Mouse (Mus musculus): ENCODE results near the gene Capzb.

The Capzb gene

DNA sequence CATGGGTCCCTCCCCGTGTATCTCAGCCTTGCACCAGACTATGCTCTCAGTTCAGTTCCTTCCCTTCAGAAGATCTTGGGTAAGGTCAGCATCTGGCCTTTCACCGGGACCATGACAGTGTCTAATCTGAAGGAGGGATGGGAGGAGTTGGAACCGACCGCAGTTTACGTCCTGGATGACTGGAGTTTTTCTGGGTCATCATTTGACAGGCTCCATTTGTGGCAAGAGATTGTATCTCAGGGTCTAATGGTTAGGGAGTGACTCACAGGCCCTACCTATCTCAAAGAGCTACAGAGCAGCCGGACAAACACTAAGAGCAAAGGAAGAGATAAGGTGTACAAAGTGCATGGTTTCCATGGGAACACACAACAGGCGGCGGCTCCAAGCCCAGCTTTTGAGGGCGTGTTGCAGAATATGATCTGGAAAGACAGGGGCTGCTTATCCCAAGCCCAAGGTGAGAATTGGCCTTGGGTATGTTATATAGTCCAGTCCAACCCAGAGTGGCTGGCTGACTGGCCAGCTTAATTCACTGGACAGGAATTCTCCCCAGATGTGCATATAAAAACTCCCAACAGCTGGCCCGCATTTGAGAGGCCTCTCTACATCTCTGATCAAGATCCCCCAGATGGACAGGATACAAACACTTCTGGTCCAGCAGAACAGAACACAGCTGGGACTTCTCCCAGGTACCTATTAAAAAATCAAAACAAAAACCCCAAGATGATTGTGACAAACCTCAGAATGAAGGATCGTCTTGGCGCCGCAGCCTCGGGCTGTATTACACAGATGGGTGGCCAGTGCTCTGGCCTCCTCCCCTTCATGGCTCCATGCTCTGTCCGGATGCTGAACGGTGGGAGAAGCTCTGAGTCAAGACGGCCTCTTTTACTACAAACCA, 12.7 kb upstream of the Capzb start:
- DNase-seq (ENCODE audit: low spot score): peak; percentile 68

- DNase-seq (ENCODE audit: low spot score): no peak
These were observed 10.2 kb upstream of the Capzb start for GRCm38 (mm10) chr4:139182511-139182910.

GRCm38 (mm10) chr4:139185766-139186442, 6.8 kb upstream of the Capzb start:
- no peak for DNase-seq (ENCODE audit: low spot score)

GRCm38 (mm10) chr4:139187930-139188329, 4.8 kb upstream of the Capzb start:
- no peak for DNase-seq (ENCODE audit: low spot score)

- no peak for DNase-seq (ENCODE audit: low spot score)
These were observed 847 bp upstream of the Capzb start for GRCm38 (mm10) chr4:139191605-139192498.

DNA sequence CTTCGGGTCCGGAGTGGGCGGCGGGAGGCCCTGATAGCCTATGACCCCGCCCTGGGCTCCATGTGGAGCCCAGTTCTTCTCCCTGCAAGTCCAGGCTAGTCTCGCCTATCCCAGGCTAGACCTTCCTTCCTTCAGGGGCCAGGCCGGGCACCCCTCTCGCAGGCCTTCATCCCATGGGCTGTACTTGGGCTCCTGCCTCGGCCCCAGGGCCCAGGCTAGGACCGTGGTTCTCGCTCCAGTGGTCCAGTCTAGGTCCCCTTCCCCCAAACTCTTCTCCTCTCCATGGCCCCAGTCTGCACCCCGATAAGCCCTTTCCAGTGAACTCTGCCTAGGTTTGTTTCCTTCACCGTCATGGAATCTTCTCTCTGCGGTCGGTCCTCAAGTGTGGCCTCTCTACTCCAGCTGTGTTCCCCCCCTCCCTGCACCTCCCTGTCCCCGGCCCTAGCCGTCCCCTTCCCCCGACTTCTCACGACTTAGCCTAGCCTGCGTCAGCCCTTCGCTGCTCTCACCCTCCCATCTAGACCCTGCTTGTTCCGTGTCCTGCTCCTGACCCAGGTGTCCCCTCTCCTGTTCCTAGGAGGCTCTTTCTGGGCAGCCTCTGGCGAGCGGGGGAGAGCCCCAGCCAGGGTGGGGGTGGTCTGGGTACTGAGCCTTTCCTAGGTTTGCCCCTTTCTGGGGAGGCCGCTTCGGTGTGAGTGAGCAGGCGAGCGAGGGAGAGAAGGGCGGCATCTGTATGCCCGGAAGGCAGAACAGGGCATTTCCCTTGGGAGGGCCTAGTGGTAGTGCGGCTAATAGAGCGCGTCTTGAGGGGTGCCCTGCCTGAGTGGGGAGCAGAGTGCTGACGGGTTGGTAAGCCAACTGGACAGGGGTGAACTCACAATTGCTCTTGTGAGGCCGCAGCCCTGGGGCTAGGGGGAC, 736 bp downstream of the Capzb start:
- DNase-seq (ENCODE audit: low spot score): no peak

- DNase-seq (ENCODE audit: low spot score): no peak
These were observed 2.4 kb downstream of the Capzb start for GRCm38 (mm10) chr4:139195101-139195500.

DNA sequence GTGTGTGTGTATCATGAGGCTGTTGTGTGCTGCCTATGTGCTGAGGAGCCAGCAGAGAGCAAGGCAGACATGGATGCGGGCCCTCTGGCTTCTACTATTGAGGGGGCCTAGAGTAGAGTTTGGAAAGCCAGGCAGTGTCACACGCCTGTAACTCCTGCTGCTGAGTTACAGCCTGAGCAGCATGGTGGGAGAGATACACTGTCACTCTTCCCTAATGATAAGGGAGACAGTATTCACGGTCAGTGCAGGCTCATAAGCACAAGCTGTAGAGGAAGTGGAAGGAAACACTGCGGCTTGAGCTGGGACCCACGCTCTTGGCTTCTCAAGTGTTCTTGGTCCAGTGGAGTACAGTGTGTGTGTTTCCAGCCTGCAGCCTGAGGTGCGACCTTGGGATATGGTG, 3.8 kb downstream of the Capzb start:
- DNase-seq (ENCODE audit: low spot score): no peak

- no peak for DNase-seq (ENCODE audit: low spot score)
These were observed 4.2 kb downstream of the Capzb start for GRCm38 (mm10) chr4:139196949-139197348.

GRCm38 (mm10) chr4:139197453-139197852, 4.8 kb downstream of the Capzb start:
- DNase-seq (ENCODE audit: low spot score): no peak

DNA sequence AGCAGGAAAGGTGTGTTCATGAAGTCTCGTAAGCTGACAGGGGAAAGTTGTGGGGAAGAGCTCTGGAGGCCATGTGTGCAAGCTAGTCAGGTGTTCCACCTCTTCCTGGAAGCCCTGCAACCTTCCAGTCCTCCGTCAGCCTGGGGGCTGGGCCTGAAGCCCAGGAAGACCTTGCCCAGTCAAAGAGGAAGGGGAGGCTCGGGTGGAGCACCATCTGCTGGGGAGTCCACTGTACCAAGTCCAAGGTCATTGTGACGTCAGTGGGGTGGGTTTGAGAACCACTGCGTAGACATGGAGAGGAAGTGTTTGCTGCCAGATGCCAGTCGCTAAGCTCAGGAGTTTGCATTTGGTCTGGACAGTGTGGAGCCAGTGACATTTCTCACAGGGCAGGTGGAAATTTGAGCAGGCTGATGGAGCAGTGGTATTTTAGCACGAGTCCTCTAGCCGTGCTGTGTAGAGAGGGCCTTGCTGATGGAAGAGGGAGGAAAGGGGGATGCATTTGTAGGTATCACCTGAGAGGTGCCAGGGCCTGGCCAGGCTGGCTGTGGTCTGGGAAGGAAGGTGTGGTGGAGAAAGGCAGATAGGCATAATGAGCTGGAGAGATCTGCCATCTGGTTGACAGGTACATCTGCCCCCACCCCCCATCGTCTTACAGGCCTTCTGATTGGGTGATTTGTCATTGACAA, 5.4 kb downstream of the Capzb start:
- DNase-seq (ENCODE audit: low spot score): peak; percentile 94

GRCm38 (mm10) chr4:139199126-139199525, 6.4 kb downstream of the Capzb start:
- DNase-seq (ENCODE audit: low spot score): no peak

DNA sequence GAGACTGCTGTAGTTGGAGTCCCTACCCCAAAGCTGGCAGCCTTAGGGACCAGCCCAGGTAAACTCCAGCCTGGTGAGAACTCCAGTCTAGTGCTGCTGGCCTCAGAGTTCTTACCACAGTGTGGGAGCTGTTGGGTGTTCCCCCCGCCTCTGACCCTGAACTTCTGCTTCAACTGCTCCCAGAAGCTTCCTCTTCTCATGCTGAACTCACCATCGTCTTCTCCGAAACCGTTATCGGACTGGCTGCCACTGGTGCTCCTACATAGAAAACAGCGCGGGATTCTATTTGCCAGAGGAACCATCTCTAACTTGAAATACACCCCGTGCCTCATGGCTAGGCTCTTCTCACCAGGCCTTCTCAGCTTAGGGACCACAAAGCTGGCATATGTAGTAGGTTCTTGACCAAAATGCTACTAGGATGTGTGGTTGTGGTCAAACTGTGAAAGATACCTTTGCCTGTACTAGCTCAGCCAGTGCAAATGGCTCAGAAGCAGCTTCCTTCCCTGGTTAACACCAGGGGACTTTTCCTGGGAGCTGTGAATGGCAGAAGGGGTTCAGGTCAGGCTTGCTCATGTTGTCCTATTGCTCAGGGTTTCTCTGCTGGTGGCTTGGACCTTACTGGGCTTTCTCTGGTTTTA, 7.1 kb downstream of the Capzb start:
- DNase-seq (ENCODE audit: low spot score): no peak

- DNase-seq (ENCODE audit: low spot score): no peak
These were observed 8.2 kb downstream of the Capzb start for GRCm38 (mm10) chr4:139200946-139201345.

- DNase-seq (ENCODE audit: low spot score): no peak
These were observed 9.9 kb downstream of the Capzb start for GRCm38 (mm10) chr4:139202556-139202955.

GRCm38 (mm10) chr4:139203381-139203780, 10.7 kb downstream of the Capzb start:
- DNase-seq (ENCODE audit: low spot score): no peak

GRCm38 (mm10) chr4:139205842-139206241, 13.1 kb downstream of the Capzb start:
- DNase-seq (ENCODE audit: low spot score): no peak

GRCm38 (mm10) chr4:139206353-139207045, 13.8 kb downstream of the Capzb start:
- DNase-seq (ENCODE audit: low spot score): no peak
